Mouse (Mus musculus) liver, embryonic 15.5 days (tissue): Measurements from ENCODE around the gene Shank3. TPM values are rescaled to one million over a fixed set of nuclear protein-coding genes. Genes with fewer than 3 reads are reported as not detected.

Experiments used
- ATAC-seq: fragments of 200-750 bp; cut with Nextera tagmentation; 2 replicates; pipeline ENCODE4 v1.8.0; 2017; ENCODE audit warnings: moderate number of reproducible peaks, mild to moderate bottlenecking, moderate library complexity; ENCODE audit not compliant: insufficient read depth
- H3K27ac ChIP-seq: fragments of 300-500 bp; sonication (generic); replicated peaks from 2 replicates; pipeline ENCODE4 v1.5.1; 2015; ENCODE audit warnings: mild to moderate bottlenecking, inconsistent platforms
- H3K27me3 ChIP-seq: fragments of 300-500 bp; sonication (generic); 2 replicates; pipeline ENCODE4 v1.6.1; 2015; ENCODE audit warnings: mild to moderate bottlenecking, inconsistent platforms
- H3K36me3 ChIP-seq: fragments of 300-500 bp; sonication (generic); replicated peaks from 2 replicates; pipeline ENCODE4 v1.6.1; 2015; ENCODE audit warnings: moderate library complexity, mild to moderate bottlenecking, inconsistent platforms
- H3K4me1 ChIP-seq: fragments of 300-500 bp; sonication (generic); replicated peaks from 2 replicates; pipeline ENCODE4 v1.6.1; 2015; ENCODE audit warnings: inconsistent platforms
- H3K4me2 ChIP-seq: fragments of 300-500 bp; sonication (generic); 2 replicates; pipeline ENCODE4 v1.6.1; 2015; ENCODE audit warnings: moderate library complexity, mild to moderate bottlenecking, inconsistent platforms
- H3K4me3 ChIP-seq: fragments of 300-500 bp; sonication (generic); replicated peaks from 2 replicates; pipeline ENCODE4 v1.5.1; 2015; ENCODE audit warnings: mild to moderate bottlenecking, inconsistent platforms
- H3K9ac ChIP-seq: fragments of 300-500 bp; sonication (generic); 2 replicates; pipeline ENCODE4 v1.6.1; 2015; ENCODE audit warnings: moderate library complexity, mild to moderate bottlenecking, inconsistent platforms
- H3K9me3 ChIP-seq: fragments of 300-500 bp; sonication (generic); replicated peaks from 2 replicates; pipeline ENCODE4 v1.6.1; 2016; ENCODE audit warnings: inconsistent platforms
- WGBS: fragments of 180-500 bp; shearing (Covaris S2); methylation state at CpG from one replicate; pipeline ENCODE4 v1.1.7; 2015; ENCODE audit warnings: mixed read lengths; ENCODE audit not compliant: insufficient replicate concordance; 5-methylcytosine and 5-hydroxymethylcytosine counted together
- polyA plus RNA-seq: library from polyadenylated mRNA; unstranded; fragments of >200 nt; fragmentation: Nextera tagmentation; extraction: Ambion mirVana; gene quantifications from 2 replicates; pipeline ENCODE4 v1.2.1, GENCODE M21; 2015

The Shank3 gene
- polyA plus RNA-seq, 1 experiment from 2014 or later, result 0.51 TPM

DNA sequence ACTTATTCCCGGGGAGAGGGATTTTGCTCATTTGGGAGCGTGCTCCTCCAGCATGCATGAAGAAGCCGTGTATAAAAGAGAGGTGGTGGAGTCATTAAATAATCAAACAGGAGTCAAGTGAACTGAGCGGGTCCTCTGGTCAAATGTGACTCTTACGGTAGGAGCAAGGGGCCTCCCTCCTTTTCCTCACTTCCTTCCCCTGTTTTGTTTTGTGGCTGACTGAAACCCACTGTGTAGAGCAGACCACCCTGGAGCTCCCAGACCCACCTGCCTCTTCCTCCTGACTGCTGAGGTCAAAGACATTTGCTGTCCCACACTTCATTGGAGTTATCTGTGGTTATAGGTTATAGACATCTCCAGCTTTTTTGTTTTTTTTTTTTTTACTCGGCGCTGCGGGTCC is 108.1 kb downstream of the Shank3 start:
- Histone ChIP-seq H3K27ac (no peak overlapping the region), H3K36me3 (no peaks in the 10 kb centered on the region), H3K9ac (no peak overlapping the region), H3K4me3 (no peak overlapping the region), H3K27me3 (no peaks in the 10 kb centered on the region), H3K4me2 (peak overlapping the region; percentile 15; the same call in 1 of the 2 replicates), H3K9me3 (no peaks in the 10 kb centered on the region), H3K4me1 (no peaks in the 10 kb centered on the region)
- 33% methylated on average over 8 of the region's 8 CpGs for WGBS
- no peak for ATAC-seq

DNA sequence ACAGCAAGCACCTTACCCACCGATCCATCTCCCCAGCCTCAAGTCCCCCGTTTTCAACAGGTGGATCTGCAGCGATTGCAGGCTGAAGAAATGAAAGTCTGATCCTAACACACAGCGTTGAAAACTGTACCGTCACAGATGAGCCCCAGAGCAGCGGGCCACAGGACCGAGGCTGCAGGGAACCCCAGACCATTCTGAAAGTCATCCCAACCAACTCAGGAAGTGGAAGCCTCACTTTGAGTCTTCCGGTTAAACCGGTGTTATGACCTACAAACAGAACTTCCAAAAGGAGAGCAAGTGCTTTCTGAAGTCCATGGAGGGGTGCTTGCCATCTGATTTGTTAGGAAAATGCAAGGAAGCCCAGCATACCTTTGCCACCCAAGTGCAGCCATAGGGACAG is 108.5 kb downstream of the Shank3 start:
- Histone ChIP-seq H3K4me3 (no peak overlapping the region), H3K4me2 (peak overlapping the region; percentile 15), H3K36me3 (no peaks in the 10 kb centered on the region), H3K4me1 (no peaks in the 10 kb centered on the region), H3K9ac (no peak overlapping the region), H3K9me3 (no peaks in the 10 kb centered on the region), H3K27ac (no peak overlapping the region), H3K27me3 (no peaks in the 10 kb centered on the region)
- ATAC-seq, result no peak
- 21% methylated on average over 9 of the region's 9 CpGs for WGBS

Other genes starting within 250 kb of the Shank3 start
- 21.4 and 28.6 TPM in 2 replicates for gene Sbf1, start 184.3 kb upstream of the Shank3 start, polyA plus RNA-seq
- gene Adm2, start 176.9 kb upstream of the Shank3 start, polyA plus RNA-seq, result 1.7 and 2.0 TPM in 2 replicates
- gene Miox, start 165.2 kb upstream of the Shank3 start, polyA plus RNA-seq, result 10.3 and 10.6 TPM in 2 replicates
- gene Lmf2, start 144.0 kb upstream of the Shank3 start, polyA plus RNA-seq, result 30.9 and 35.3 TPM in 2 replicates
- gene Ncaph2, start 143.9 kb upstream of the Shank3 start, polyA plus RNA-seq, result 110 and 115 TPM in 2 replicates
- gene Sco2, start 125.8 kb upstream of the Shank3 start, polyA plus RNA-seq, result 2.4 and 4.3 TPM in 2 replicates
- 0.40 TPM in 2 replicates for gene Tymp, start 122.6 kb upstream of the Shank3 start, polyA plus RNA-seq
- gene Odf3b, start 120.3 kb upstream of the Shank3 start, polyA plus RNA-seq, result 0.46 and 0.68 TPM in 2 replicates
- gene Klhdc7b, start 114.7 kb upstream of the Shank3 start, polyA plus RNA-seq, result not detected in 2 replicates
- not detected in 2 replicates for gene Syce3, start 89.1 kb upstream of the Shank3 start, polyA plus RNA-seq
- 2.6 and 3.1 TPM in 2 replicates for gene Cpt1b, start 73.8 kb upstream of the Shank3 start, polyA plus RNA-seq
- gene C730034F03Rik, start 70.0 kb upstream of the Shank3 start, polyA plus RNA-seq, result 1.9 and 2.3 TPM in 2 replicates
- gene Gm44502, start 69.9 kb upstream of the Shank3 start, polyA plus RNA-seq, result not detected in 2 replicates
- 26.2 and 27.0 TPM in 2 replicates for gene Chkb, start 69.7 kb upstream of the Shank3 start, polyA plus RNA-seq
- 0.02 and 0.05 TPM in 2 replicates for gene Mapk8ip2, start 45.7 kb upstream of the Shank3 start, polyA plus RNA-seq
- gene Arsa, start 22.2 kb upstream of the Shank3 start, polyA plus RNA-seq, result 5.0 and 5.4 TPM in 2 replicates
- gene Acr, start 68.7 kb downstream of the Shank3 start, polyA plus RNA-seq, result not detected in 2 replicates
- gene Rabl2, start 92.3 kb downstream of the Shank3 start, polyA plus RNA-seq, result 5.0 and 5.6 TPM in 2 replicates